Mouse (Mus musculus): ENCODE data around the gene Wfdc15b. TPM values are rescaled to one million over a fixed set of nuclear protein-coding genes. Genes with fewer than 3 reads are reported as not detected.

Wfdc15b gene
- polyA plus RNA-seq, 1 experiment from 2014 or later = not detected

GRCm38 (mm10) chr2:164183340-164183739, 38.1 kb downstream of the Wfdc15b start:
- Histone ChIP-seq H3K36me3 (ENCODE audit: control insufficient read depth, insufficient read depth, low read length) (no peaks in the 10 kb centered on the region), H3K4me1 (ENCODE audit: control insufficient read depth, insufficient read depth, low read length) (no peaks in the 10 kb centered on the region), H3K27me3 (ENCODE audit: control insufficient read depth, insufficient read depth, low read length) (no peaks in the 10 kb centered on the region), H3K9ac (replicated peaks; ENCODE audit: low read depth, low read length) (no peak overlapping the region), H3K9me3 (ENCODE audit: control insufficient read depth, low read length) (no peaks in the 10 kb centered on the region), H3K4me3 (ENCODE audit: low read depth, low read length) (no peak overlapping the region), H3K4me2 (ENCODE audit: low read depth, low read length) (no peak overlapping the region), H3K27ac (ENCODE audit: low read depth, low read length) (no peak overlapping the region)
- ATAC-seq (ENCODE audit: low read depth) = no peak
- WGBS = 81% methylated on average over 9 of the region's 9 CpGs

DNA sequence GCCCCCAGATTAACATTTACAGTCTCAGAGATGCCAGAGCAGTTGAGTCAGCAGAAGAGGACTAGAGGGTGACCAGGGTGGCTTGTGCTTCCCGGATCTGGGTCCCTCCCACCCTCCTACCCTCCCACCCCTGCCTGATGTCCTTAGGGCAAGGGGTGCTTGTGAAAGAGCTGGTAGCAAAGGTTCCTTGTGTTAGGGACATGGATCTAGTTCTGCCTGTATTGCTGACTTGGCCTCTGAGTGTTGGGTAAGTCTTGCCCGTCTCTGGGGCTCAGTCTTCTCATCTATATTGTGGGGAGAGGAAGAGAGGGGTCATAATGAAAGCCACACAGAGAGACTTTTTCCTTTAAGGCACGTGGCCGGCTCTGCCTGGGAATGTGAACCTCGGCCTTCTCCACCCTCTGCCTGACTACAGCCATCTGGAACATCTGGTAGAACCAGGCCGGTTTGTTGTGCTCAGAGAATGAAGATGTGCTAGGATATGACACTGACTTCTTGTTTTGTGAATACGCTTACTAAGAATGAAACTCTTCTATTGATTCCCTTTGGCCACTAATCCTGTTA, 38.7 kb downstream of the Wfdc15b start, which contains the start of gene Wfdc5:
TSS of gene Wfdc5 (minus strand) at position 51 of the 564 bp plus-strand sequence.
- Histone ChIP-seq H3K4me1 (ENCODE audit: control insufficient read depth, insufficient read depth, low read length) (no peaks in the 10 kb centered on the region), H3K9me3 (ENCODE audit: control insufficient read depth, low read length) (no peaks in the 10 kb centered on the region), H3K27ac (ENCODE audit: low read depth, low read length) (no peak within 1 kb of the TSS), H3K4me3 (ENCODE audit: low read depth, low read length) (no peak within 1 kb of the TSS), H3K36me3 (ENCODE audit: control insufficient read depth, insufficient read depth, low read length) (no peaks in the 10 kb centered on the region), H3K27me3 (ENCODE audit: control insufficient read depth, insufficient read depth, low read length) (no peaks in the 10 kb centered on the region), H3K9ac (replicated peaks; ENCODE audit: low read depth, low read length) (no peak within 1 kb of the TSS), H3K4me2 (ENCODE audit: low read depth, low read length) (no peak within 1 kb of the TSS)
- no peak for ATAC-seq (ENCODE audit: low read depth)
- 87% methylated on average over 7 of the region's 7 CpGs for WGBS

DNA sequence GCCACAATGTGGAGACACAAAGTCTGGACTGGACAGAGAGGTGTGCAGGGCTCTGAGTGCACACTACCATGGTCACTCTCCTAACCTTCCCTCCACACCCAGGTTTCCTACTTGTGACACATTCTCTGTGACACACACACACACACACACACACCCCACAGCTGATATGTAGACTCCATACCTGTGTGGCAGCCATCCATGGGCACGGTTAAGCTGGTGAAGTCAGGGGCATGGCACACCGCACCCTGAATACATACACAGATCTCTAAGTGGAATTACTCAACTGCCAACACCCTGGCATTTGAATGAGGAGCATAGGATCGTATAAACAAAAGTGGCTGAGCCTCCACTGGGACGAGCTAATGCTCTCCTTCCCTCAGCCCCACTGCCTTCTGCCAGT, 40.7 kb downstream of the Wfdc15b start:
- H3K9ac ChIP-seq (replicated peaks; ENCODE audit: low read depth, low read length) = no peak overlapping the region
- 86% methylated on average over 4 of the region's 4 CpGs for WGBS
- no peak overlapping the region for H3K27ac ChIP-seq (ENCODE audit: low read depth, low read length)
- no peak for ATAC-seq (ENCODE audit: low read depth)
- no peak overlapping the region for H3K4me3 ChIP-seq (ENCODE audit: low read depth, low read length)
- H3K9me3 ChIP-seq (ENCODE audit: control insufficient read depth, low read length) = no peaks in the 10 kb centered on the region
- no peak overlapping the region for H3K4me2 ChIP-seq (ENCODE audit: low read depth, low read length)
- H3K27me3 ChIP-seq (ENCODE audit: control insufficient read depth, insufficient read depth, low read length) = no peaks in the 10 kb centered on the region
- no peaks in the 10 kb centered on the region for H3K36me3 ChIP-seq (ENCODE audit: control insufficient read depth, insufficient read depth, low read length)
- no peaks in the 10 kb centered on the region for H3K4me1 ChIP-seq (ENCODE audit: control insufficient read depth, insufficient read depth, low read length)

DNA sequence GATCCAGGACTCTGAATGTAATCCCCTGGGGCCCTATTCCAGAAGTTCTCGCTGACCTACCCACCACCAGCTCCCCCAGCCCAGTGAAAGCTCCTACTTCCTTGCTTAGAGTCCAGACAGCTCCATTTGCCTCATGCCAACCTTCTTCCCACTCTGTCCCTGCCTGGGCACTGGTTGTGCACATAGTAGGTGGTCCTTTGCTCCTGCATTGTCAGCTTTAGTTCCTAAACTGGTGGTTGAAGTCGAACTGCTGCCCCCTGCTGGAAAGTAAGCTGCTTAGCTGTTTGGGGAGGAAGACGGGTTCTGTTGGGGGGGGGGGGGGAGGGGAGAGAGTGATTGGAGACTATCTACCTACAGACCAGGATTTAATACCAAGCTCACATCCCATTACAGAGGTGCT, 41.3 kb downstream of the Wfdc15b start:
- Histone ChIP-seq H3K27me3 (ENCODE audit: control insufficient read depth, insufficient read depth, low read length) (no peaks in the 10 kb centered on the region), H3K4me3 (ENCODE audit: low read depth, low read length) (no peak overlapping the region), H3K9ac (replicated peaks; ENCODE audit: low read depth, low read length) (no peak overlapping the region), H3K4me2 (ENCODE audit: low read depth, low read length) (no peak overlapping the region), H3K9me3 (ENCODE audit: control insufficient read depth, low read length) (no peaks in the 10 kb centered on the region), H3K27ac (ENCODE audit: low read depth, low read length) (no peak overlapping the region), H3K36me3 (ENCODE audit: control insufficient read depth, insufficient read depth, low read length) (no peaks in the 10 kb centered on the region), H3K4me1 (ENCODE audit: control insufficient read depth, insufficient read depth, low read length) (no peaks in the 10 kb centered on the region)
- 35% methylated on average over 3 of the region's 3 CpGs for WGBS
- ATAC-seq (ENCODE audit: low read depth) = no peak

DNA sequence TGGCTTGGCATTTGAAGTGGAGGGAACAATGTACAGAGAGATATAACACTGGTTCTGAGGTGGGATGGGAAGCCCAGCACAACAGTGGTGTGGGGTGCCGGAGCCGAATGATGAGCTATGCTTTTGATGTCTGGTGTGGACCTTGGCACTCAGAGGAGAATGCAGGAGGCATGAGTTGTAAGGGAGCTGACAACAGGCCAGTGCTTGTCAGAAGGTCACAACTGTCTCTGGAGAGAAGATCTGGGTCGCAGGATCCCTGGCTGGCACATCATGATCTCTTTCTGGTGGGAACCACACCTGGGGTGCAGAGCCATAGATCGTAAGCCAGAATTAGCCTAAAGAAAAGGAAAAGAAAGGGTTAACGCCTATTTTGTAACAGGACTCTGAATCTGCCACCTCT, 43.6 kb downstream of the Wfdc15b start:
- no peak overlapping the region for H3K4me2 ChIP-seq (ENCODE audit: low read depth, low read length)
- WGBS = 82% methylated on average over 5 of the region's 5 CpGs
- no peaks in the 10 kb centered on the region for H3K4me1 ChIP-seq (ENCODE audit: control insufficient read depth, insufficient read depth, low read length)
- no peaks in the 10 kb centered on the region for H3K36me3 ChIP-seq (ENCODE audit: control insufficient read depth, insufficient read depth, low read length)
- no peaks in the 10 kb centered on the region for H3K9me3 ChIP-seq (ENCODE audit: control insufficient read depth, low read length)
- H3K4me3 ChIP-seq (ENCODE audit: low read depth, low read length) = no peak overlapping the region
- H3K27ac ChIP-seq (ENCODE audit: low read depth, low read length) = no peak overlapping the region
- H3K9ac ChIP-seq (replicated peaks; ENCODE audit: low read depth, low read length) = no peak overlapping the region
- H3K27me3 ChIP-seq (ENCODE audit: control insufficient read depth, insufficient read depth, low read length) = no peaks in the 10 kb centered on the region
- ATAC-seq (ENCODE audit: low read depth) = no peak

DNA sequence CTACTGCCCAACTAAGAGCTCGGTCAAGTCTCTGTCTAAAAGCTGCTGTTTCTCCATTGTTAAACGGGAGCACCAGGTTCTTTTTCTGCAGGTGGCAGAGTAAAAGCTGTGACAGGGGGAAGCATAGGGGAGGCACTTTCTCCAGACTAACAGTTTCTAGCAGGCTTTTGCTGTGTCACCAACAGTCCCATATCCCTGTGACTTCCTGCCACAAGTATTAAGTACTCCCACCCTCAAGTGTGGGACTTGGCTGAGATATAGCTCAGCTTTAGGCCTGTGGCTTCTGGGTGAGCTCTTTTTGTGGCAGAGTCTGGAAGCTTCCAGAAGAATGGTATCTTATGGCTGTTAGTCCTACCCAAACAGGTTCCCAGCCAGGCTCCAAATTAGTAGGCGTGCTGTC, 45.6 kb downstream of the Wfdc15b start:
- no peak for ATAC-seq (ENCODE audit: low read depth)
- Histone ChIP-seq H3K27ac (ENCODE audit: low read depth, low read length) (no peak overlapping the region), H3K36me3 (ENCODE audit: control insufficient read depth, insufficient read depth, low read length) (no peaks in the 10 kb centered on the region), H3K4me3 (ENCODE audit: low read depth, low read length) (no peak overlapping the region), H3K9ac (replicated peaks; ENCODE audit: low read depth, low read length) (no peak overlapping the region), H3K4me1 (ENCODE audit: control insufficient read depth, insufficient read depth, low read length) (peaks cover 3% of the 10 kb centered on the region), H3K4me2 (ENCODE audit: low read depth, low read length) (no peak overlapping the region), H3K27me3 (ENCODE audit: control insufficient read depth, insufficient read depth, low read length) (peaks cover 9% of the 10 kb centered on the region), H3K9me3 (ENCODE audit: control insufficient read depth, low read length) (no peaks in the 10 kb centered on the region)
- 83% methylated on average over 3 of the region's 3 CpGs for WGBS

DNA sequence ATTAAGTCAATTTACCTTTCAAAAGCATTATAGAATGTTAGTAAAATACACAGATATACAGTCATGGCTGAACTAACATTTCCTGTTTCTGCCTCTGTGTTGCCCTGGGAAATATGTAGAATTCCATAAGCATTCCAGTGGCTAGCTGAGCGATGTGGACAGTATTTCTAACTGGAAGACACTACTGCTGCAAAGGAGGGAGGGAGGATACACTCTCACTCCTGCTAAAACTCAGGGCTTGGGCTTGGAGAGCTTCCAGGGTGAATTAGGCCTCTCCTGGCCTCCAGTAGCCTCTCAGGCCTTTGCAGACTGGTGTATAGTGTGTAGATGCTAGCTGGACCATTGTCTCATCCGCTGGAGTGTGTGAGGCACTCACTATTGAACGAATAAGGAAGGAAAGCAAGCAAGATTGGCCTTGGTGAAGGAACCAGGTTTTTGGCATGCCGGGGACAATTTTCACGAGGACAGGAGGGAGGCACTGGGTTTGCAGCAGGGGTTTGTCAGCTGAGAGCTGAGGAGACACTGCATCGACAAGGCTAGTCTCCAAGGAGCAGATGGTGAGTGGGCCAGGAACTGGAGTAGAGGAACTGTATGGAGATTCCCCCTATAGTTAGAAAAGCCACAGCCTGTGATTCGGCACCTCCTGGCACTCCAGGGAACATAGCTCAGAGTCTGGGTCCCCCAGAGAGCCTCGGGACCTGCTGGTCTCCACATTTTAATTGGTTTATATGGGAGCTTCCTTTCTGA, 46.6 kb downstream of the Wfdc15b start:
- no peak overlapping the region for H3K27ac ChIP-seq (ENCODE audit: low read depth, low read length)
- H3K4me3 ChIP-seq (ENCODE audit: low read depth, low read length) = no peak overlapping the region
- H3K4me2 ChIP-seq (ENCODE audit: low read depth, low read length) = no peak overlapping the region
- peaks cover 17% of the 10 kb centered on the region for H3K27me3 ChIP-seq (ENCODE audit: control insufficient read depth, insufficient read depth, low read length)
- peaks cover 6% of the 10 kb centered on the region for H3K4me1 ChIP-seq (ENCODE audit: control insufficient read depth, insufficient read depth, low read length)
- no peaks in the 10 kb centered on the region for H3K9me3 ChIP-seq (ENCODE audit: control insufficient read depth, low read length)
- ATAC-seq (ENCODE audit: low read depth) = no peak
- WGBS = 78% methylated on average over 8 of the region's 8 CpGs
- H3K36me3 ChIP-seq (ENCODE audit: control insufficient read depth, insufficient read depth, low read length) = no peaks in the 10 kb centered on the region
- no peak overlapping the region for H3K9ac ChIP-seq (replicated peaks; ENCODE audit: low read depth, low read length)

DNA sequence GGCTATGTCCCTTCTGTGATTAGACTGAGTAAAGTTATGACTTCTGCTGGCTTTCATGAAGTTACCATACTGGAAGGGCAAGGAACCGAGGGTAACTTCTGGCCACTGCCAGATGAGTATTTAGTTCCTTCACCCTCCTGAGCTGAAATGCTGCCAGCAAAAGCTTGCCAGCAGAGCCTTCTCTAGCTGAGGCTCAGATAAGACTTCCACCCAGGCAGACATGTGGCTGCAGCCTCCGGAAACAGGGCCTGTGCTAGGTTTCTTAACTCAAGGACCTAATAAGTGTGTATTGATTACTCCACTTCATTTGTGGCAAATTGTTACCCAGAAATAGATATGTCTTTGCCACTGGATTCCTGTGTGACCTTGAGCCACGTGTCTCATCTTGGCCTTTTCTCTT, 48.1 kb downstream of the Wfdc15b start:
- 79% methylated on average over 3 of the region's 3 CpGs for WGBS
- H3K4me1 ChIP-seq (ENCODE audit: control insufficient read depth, insufficient read depth, low read length) = peaks cover 7% of the 10 kb centered on the region
- no peak for ATAC-seq (ENCODE audit: low read depth)

GRCm38 (mm10) chr2:164170902-164171301, 50.6 kb downstream of the Wfdc15b start, which contains the start of gene Kcns1:
Gene Kcns1 (minus strand): TSS chr2:164171113.
- Histone ChIP-seq H3K4me1 (ENCODE audit: control insufficient read depth, insufficient read depth, low read length) (peaks cover 13% of the 10 kb centered on the region), H3K9ac (replicated peaks; ENCODE audit: low read depth, low read length) (peak within 1 kb of the TSS; percentile 48), H3K4me2 (ENCODE audit: low read depth, low read length) (peak within 1 kb of the TSS; percentile 54), H3K36me3 (ENCODE audit: control insufficient read depth, insufficient read depth, low read length) (no peaks in the 10 kb centered on the region), H3K27ac (ENCODE audit: low read depth, low read length) (no peak within 1 kb of the TSS), H3K4me3 (ENCODE audit: low read depth, low read length) (peak within 1 kb of the TSS; percentile 31), H3K9me3 (ENCODE audit: control insufficient read depth, low read length) (no peaks in the 10 kb centered on the region), H3K27me3 (ENCODE audit: control insufficient read depth, insufficient read depth, low read length) (peaks cover 53% of the 10 kb centered on the region)
- no peak for ATAC-seq (ENCODE audit: low read depth)
- WGBS = under 1% methylated on average over 29 of the region's 29 CpGs

More for the DNA sequence above, 48.1 kb downstream of the Wfdc15b start:
- Histone ChIP-seq H3K27ac (ENCODE audit: low read depth, low read length) (no peak overlapping the region), H3K36me3 (ENCODE audit: control insufficient read depth, insufficient read depth, low read length) (no peaks in the 10 kb centered on the region), H3K9me3 (ENCODE audit: control insufficient read depth, low read length) (no peaks in the 10 kb centered on the region), H3K9ac (replicated peaks; ENCODE audit: low read depth, low read length) (no peak overlapping the region), H3K27me3 (ENCODE audit: control insufficient read depth, insufficient read depth, low read length) (peaks cover 31% of the 10 kb centered on the region), H3K4me2 (ENCODE audit: low read depth, low read length) (no peak overlapping the region), H3K4me3 (ENCODE audit: low read depth, low read length) (no peak overlapping the region)
